Mouse (Mus musculus) retina, embryonic 14.5 days (tissue): Measurements from ENCODE around the gene Spats2.
"Not testable (repeated sequence)": the region's sequence is repeated elsewhere in the genome, so short reads cannot be mapped to it uniquely, and the experiment has no call there.

Experiments used
- DNase-seq: peaks from one replicate; pipeline ENCODE4 v3.0.0-alpha.2; 2015; ENCODE audit warnings: low spot score

Spats2 gene

DNA sequence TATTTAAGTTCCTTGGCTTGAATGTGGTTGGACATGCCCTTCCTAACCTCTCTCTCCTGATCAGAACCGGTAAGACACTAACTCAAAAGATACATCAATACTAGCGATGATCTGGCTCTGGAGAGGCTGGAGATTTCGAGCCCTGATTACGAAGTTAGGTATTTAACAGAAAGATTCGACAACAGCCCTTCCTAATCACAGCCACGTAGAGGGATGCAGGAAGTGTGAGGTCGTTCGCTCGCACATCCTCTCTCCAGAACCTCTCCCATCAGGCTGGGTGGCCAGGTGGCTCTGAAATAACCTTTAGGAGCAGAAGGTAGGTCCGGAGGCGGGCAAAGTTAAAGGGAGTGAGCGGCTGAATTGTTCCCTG lies at the start of gene Spats2:
Gene Spats2 (plus strand): TSS at position 206 of the 370 bp plus-strand sequence.
- DNase-seq = no peak

DNA sequence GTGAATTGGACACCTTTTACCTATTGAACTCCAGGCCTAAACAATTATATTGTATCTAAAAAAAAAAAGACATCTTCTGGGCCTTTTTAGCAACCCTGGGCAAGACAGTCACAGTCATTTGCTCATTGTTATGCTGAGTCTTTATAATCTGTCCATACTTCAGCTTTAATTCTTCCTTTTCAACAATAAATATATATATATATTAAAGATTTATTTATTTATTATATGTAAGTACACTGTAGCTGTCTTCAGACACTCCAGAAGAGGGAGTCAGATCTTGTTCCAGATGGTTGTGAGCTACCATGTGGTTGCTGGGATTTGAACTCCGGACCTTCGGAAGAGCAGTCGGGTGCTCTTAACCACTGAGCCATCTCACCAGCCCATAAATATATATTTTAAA lies 49.7 kb upstream of the Spats2 start:
- DNase-seq = not testable (repeated sequence)

DNA sequence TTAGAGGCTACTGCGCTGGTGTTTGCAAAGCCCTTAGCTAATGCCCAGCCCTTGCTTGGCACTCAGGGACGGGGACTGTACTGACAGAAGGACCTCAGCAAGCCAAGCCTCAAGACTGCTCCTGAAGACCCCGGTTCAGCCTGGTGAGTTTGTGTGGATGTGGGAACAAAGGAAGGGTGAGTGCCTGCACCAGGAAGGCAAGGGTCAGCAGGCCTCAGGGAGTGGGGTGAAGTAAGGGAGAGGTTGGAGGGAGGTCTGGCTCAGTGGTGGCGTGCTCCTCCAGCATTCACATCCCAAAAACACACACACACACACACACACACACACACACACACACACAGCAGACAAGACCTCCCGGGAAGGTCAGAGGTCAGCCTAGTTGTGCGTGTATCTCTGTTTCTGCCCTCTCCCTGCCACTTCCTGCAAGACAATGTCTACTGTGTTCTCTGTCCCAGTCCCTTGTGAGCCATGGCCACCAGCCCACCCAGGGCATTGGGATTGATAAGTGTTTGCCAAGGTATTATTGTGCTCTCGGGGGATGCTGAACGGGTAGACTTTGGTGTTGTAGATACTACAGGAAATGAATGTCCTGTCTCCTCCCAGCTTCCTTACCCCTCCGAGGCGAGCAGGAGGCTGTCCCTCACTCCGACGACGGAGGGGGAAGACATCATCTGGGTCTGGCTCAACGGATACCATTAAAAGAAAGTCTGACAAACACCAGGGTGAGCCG lies 47.4 kb upstream of the Spats2 start:
- DNase-seq = no peak

DNA sequence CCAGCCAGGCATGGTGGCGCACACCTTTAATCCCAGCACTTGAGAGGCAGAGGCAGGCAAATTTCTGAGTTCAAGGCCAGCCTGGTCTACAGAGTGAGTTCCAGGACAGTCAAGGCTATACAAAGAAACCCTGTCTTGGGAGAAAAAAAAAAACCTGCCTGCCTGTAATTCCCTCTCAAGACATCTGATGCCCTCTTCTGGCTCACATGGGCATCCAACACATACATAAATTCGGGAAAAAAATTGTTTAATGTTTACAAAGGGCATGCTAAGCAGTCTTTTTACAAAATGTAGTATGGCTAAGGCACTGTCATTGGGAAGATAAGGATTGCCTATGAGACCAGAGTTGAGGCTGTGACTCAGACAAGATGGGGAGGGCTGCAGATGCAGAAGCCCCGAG lies 45.9 kb upstream of the Spats2 start:
- DNase-seq = no peak

DNA sequence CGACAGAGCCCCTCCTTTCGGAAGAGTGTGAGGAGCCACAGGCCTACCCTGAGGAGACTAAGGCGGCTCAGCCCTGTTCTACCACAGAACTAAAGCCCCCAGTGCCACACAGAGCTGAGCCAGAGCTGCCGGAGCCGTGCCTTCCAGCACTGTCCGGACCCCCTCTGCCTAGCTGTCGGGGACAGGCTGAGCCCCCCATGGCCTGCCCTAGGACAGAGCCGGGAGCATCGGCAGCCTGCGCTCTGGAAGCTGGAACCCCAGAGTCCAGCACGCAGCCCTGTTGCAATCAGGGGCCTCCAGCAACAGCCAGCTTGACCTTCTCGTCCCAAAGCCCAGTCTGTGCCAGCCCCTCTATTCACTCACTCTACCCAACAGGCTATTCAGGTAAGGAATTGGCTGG lies 43.4 kb upstream of the Spats2 start:
- DNase-seq = no peak

DNA sequence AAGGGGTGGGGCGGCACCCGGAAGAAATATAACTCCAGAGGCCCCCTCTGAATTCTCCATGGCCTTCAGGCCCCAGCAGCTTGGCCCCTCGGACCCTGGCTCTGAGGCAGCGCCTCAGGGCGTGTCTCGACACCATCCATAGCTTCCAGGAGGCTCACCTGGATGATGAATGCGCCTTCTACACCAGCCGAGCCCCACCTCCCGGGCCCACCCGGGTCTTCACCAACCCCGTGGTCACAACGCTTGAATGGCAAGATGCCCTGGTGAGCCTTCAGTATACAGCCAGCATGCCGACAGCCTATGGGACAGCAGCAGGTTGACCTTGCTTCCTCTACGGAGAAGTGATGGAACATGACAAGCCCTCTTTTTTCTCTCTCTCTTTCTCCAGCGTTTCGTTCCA lies 42.9 kb upstream of the Spats2 start:
- no peak for DNase-seq

DNA sequence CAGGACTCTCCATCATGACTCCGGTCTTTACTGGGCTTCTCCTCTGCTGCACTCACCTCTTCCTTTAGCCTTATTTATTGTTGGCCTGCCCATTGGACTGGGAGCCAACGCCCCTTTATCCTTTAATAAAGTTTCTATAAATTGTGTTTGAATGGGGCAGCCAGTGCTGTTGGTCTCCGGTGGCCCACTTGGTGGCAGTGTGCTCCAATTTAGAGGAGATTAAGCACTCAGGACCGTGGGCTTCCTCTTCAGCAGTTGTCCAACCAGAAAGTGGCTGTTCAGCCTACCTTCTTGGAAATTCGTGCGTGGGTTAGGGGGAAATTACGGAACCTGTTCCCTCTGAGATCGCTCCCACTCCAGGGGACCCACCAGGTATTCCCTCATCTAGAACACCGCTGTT lies 42.5 kb upstream of the Spats2 start:
- DNase-seq = peak; percentile 75

DNA sequence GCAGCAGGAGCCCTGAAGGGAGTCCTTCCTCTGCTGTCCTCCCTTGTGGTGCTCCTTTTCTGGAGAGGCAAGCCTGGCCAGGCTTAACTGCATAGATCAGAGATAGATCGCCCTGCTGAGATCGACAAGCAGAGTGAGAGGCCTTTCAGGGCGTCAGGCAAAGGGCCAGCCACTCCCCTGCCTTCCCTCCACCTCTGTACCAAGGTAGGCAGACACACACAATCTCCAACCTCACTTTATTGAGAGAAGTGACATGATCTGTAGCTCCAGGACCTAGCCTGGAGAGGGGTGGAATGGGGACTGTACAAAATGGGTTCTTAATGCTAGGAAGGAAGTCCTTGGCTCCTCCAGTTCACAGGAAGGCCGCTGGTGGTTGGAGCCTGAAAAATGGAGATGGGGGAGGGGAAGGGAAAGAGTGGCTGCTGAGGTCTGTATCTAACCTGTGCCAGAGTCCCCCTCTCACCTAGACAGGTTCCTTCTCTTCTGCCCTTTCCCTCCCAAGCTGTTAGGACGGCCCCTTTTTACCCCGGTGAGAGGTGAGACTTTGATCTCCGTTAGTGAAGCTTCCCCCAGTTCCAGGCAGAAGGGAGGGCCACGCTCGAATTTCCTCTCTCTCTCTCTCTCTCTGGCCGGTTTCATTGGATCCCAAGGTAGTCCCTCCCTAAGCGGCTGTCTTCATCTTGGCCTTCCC lies 41.7 kb upstream of the Spats2 start:
- DNase-seq = no peak

DNA sequence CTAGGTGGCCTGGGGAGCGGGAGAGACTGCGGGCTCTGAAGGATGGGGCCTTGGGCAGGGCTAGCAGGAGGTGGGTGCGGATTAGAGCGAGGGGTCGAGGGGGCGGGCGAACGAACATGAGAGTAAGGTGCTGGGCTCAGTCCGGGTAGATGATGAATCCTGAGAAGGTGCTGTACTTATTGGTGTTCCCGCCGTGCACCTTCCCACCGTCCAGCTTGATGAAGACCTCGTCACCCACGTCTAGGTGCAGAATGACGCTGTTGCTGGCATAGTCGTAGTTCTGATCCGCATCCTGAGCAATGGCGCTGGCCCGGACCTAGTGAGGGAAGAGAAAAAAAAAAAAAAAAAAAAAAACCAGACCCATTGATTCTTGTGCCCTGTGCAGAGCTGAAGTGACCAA lies 41.1 kb upstream of the Spats2 start:
- no peak for DNase-seq

DNA sequence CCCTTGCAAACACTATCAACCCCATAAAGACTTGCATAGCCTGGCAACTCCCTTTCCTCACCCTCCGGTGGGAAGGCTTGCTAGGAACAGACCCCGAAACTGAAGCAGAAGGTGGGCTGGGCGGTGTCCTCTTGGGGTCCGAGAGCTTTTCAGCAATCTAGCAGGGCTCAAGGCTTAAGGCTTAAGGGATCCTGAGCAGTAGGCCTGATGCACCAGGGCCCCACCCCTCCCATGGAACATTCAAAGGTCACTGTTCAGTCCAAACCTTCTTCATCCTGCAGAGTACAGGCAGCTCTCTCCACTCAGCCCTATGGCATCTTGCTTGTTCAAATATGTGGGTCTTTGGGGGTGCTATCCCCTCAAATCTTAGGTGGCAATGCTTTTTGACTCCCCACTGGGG lies 39.7 kb upstream of the Spats2 start:
- no peak for DNase-seq

DNA sequence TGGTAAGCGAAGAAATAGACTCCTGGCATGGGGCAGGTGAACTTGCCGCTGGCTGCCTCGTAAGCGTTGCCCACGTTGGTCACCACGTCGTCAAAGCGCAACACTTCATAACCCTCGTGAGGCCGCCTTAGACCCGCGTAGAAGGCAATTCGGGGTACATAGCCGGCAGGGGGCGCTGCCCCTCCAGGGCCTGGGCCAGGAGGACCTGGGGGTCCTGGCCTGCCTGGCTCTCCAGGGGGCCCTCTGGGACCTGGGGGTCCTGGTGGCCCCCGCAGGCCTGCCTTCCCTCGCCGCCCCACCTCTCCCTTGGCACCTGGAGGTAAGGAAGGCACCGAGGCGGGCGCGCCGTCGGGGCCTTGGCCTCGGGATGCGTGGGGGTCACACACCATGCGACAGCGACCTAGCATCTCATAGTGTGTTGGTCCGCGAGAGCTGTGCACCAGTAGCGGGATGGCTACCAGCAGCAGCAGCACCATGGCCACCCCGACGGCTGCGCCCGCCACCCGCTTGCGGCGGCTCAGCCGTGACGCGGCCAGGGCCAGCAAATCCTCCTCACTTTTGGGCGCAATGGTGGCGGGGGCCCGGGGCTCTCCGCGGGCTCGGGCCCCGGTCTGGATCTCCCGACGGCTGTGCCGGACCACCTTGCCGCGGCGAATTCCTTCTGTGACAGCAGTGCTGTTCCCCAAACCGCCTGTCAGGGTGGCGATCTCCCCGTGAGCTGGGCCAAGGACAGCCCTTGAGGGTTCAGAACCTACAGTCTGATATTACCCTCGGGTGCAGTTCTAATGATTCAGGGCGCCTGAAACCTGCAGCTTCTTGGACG lies 38.3 kb upstream of the Spats2 start, which contains the start of gene C1ql4:
Gene C1ql4 (minus strand): TSS at position 565 of the 823 bp plus-strand sequence.
- DNase-seq = peak; percentile 59

DNA sequence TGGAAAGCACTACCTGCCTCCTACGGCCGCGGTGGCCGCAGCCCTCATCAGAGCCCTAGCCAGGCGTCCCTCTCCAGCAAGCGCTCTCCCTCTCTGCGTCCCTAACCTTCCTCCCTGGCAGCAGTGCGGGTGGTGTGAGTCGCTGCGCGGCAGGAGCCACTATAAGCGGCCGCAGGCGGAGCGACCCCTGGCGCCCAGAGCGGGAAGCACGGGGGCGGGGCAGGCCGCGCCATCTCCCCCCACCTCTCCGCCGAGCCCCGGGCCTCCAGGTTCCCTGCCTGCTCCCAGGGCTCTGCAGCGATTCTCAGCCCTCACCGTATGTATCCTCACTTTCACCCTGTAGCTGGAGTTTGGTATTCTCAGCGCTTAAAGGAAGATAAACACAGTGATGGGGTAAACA lies 37.4 kb upstream of the Spats2 start:
- peak; percentile 91 for DNase-seq

DNA sequence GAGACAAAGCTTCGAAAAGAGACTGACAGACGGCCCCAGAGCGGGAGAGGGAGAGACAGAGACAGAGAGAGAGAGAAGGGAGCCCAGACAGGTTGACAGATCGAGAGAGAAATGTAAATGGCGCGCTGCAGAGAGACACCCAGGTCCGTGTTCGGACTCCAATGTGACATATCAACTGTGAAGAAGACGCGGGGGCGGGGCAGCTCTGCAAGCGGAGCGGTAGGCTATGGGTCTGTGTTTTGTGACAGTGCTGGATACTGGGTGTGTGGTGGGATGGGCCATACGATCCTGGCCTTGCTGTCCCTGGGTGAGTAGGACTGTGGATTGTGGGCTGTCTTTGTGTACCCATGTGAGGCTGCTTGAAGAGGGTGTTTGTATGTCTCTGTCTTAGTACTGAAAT lies 36.6 kb upstream of the Spats2 start:
- DNase-seq = no peak

DNA sequence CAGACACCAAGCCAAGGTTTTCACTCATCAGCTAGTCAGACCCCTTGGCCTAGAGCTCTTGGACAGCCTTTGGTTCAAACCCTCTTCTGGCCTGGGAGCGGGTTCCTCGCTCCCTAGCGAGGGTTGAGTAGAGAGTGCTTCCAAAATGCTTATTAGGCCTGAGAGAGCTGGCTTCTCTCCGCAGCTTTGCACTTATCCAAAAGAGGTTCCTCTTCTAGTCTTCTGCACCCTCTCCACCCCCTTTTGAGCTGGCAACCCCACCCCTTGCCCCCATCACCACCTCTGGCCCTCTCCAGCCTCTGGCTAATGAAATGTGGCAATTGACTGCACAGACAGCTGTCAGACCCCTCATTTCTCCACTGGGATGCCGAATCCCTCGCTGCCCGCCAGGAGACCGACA lies 32.8 kb upstream of the Spats2 start, which contains the start of gene Dnajc22:
Gene Dnajc22 (plus strand): TSS at position 301 of the 400 bp plus-strand sequence.
- DNase-seq = no peak

DNA sequence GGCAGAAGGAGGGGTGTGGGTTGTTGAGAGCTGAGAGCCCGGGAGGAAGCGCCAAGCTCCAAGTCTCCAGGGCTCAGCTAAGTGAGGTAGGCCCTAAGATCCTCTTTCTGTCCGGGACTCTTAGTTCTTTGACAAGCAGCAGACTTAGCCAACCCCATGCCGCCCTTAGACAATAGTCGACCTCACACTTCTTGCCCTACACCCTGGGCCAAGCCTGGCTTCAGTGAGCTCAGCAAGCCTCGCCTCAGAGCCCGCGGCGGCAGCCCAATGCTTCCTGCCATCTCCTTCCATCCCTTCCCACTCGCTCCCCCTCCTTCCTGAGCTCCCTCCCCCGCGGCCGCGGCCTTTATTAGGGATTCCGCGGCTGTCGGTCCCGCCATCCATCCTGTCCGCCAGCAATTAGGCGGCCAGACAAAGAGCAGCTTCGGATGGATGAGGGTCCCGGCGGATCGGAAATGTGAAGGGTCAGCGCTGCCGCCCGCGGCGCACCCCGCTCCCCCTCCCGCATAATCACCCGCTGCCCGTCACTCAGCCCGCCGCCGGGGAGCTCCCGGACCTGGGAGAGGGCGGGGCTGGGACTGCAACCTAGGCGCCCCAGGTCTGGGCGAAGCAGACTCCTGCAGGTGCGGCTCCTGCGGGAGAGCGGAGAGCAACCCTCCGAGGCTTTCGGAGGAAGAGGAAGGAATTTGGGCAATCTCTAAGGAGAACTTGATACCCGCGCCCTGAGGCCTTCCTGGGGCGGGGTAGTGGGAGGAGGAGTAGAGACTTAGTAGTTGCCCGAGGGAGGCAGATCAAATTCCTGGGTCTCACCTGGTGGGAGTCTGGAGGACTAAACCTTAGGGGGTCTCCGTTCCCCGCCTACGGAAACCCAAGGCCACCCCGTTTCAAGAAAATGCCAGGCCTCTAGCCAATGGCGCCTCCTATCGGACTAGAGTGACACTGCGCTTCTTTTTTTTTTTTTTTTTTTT lies 32.1 kb upstream of the Spats2 start:
- DNase-seq = peak; percentile 74

DNA sequence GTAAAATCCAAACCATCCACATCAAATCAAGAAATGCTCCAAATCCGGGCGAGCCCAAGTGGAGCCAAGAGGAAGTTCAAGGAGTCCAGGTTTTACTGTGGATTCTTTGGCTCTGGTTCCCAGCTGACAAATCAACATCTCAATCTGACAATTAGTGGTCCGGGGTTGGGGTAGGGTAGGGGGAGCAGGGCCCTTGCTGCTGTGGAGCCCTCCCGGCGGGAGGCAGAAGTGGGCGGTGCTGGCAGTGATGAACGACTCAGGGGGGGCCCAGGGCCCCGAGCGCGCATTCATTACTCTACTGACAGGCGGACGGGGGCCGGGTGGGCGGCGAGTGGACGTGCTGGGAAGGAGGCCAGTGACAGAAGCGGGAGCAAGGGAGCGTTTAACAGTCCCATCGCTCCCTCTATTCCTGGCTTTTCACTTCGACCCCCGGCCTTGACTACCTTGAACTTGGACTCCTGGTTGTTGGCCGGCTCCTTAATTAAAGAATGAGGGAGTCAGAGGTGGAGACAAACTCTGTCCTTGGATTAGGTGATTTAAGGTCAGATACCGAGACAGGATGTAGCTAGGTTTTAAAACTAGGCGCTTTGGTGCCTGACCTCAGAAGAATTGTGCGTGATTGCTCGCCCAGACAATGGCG lies 31.0 kb upstream of the Spats2 start:
- peak; percentile 36 for DNase-seq

DNA sequence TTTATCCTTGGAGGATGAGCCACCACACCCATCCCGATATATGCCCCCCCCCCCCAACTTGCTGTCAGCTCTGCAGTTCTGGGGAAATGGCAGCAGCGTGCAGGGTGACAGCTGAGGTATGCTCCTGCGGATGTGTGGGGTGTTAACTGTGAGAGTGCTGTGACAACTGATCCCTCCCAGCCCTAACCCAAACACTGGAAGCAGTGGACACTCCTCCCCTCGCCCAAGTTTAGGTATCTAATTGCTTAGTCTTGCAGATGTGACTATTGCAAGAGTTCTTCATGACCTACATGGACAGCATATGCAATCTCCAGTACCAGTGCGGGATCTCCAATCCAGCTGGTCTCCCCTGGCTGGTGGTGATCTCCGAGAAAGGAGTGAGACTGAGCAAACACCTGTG lies 30.4 kb upstream of the Spats2 start:
- DNase-seq = no peak

DNA sequence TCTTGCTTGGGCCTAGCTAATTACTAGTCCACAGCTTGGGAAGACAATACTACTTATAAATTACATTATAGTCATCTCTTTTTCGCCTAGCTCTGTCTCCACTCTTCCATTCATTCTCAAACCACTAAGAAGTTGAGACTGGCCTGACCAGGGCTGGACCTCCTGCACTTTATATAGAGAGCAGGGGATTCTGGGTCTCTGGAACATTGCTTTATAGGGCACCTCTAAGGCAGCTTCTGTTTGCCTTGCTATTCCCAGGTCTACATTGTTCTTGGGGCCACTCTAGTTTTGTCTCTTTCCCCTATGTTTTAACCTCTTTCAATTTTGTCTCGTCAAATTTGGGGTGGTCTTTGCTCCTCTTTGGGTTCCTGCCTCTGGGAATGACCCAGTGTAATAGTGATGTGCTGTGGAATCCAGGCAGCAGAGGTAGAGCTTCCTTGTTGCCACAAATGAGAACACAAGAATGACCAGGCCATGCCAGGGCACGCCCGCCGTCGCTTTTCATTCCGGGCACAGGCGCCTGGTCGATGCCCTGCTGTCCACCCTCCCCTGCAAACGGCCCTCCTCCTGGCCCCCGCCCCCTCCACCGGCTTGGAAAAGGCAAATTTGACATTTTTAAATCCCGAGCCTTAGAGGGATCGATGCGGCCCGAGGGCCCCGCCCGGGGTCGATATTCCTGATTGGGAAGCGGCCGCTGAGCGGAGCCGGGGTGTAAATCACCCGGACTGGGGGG lies 29.5 kb upstream of the Spats2 start:
- DNase-seq = no peak

DNA sequence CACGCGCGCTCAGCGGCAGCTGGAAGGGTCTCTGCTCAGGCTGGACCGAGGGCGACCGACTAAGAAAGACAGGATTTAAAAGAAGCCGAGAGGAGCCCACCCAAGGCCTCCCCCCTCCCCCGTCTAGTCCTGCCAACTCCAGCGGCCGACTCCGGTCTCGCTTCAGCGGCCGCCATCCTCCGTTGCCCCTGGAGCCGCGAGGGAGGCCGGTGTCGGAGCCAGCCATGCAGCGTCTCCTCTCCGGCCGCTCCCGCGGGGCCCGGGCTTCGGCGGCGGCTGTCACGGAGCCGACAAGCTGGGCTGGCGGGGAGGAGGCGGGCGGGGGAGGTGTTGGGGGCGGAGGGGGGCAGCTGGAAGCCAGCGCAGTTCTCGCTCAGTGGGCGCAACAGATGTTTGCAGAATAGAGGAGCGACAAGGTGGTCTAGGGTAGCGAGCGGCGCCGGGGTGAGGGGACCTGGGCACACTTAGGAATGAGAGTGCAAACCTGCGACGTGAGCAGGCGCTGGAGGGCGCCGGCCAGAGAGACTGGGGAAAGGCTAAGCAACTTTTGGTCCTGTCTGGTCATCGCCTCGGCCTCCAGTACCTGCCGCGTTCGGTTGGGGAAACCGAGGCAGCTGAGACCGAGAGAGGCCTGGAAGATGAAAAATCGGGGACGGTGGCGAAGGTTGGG lies 28.8 kb upstream of the Spats2 start:
- DNase-seq = peak; percentile 56
